Mouse (Mus musculus) limb, embryonic 14.5 days (tissue): ENCODE measurements around the gene Trim71. TPM values are rescaled to one million over a fixed set of nuclear protein-coding genes. Genes with fewer than 3 reads are reported as not detected.

ENCODE experiments used
- ATAC-seq: fragments of 200-750 bp; cut with Nextera tagmentation; 2 replicates; pipeline ENCODE4 v1.8.0; 2017; ENCODE audit warnings: low read depth, moderate number of reproducible peaks, moderate TSS enrichment; ENCODE audit not compliant: low FRiP score
- DNase-seq: peaks from one replicate; pipeline ENCODE4 v3.0.0-alpha.2; 2015; ENCODE audit warnings: low spot score
- H3K27ac ChIP-seq: fragments of 300-500 bp; sonication (generic); replicated peaks from 2 replicates; pipeline ENCODE4 v1.5.1; 2014; ENCODE audit warnings: low read depth, mild to moderate bottlenecking, low read length, moderate library complexity, mixed read lengths
- H3K27me3 ChIP-seq: fragments of 300-500 bp; sonication (generic); 2 replicates; pipeline ENCODE4 v1.6.1; 2014; ENCODE audit warnings: low read length, mixed read lengths; ENCODE audit not compliant: control insufficient read depth, insufficient read depth
- H3K36me3 ChIP-seq: fragments of 300-500 bp; sonication (generic); 2 replicates; pipeline ENCODE4 v1.6.1; 2014; ENCODE audit warnings: mild to moderate bottlenecking, low read length, moderate library complexity, mixed read lengths; ENCODE audit not compliant: control insufficient read depth, insufficient read depth
- H3K4me1 ChIP-seq: fragments of 300-500 bp; sonication (generic); 2 replicates; pipeline ENCODE4 v1.6.1; 2014; ENCODE audit warnings: antibody characterized with exemption, low read length, mixed read lengths; ENCODE audit not compliant: control insufficient read depth, insufficient read depth
- H3K4me2 ChIP-seq: fragments of 300-500 bp; sonication (generic); replicated peaks from 2 replicates; pipeline ENCODE4 v1.6.1; 2014; ENCODE audit warnings: low read depth, mild to moderate bottlenecking, low read length, moderate library complexity; ENCODE audit not compliant: severe bottlenecking
- H3K4me3 ChIP-seq: fragments of 300-500 bp; sonication (generic); replicated peaks from 2 replicates; pipeline ENCODE4 v1.5.1; 2014; ENCODE audit warnings: low read length
- H3K9ac ChIP-seq: fragments of 300-500 bp; sonication (generic); 2 replicates; pipeline ENCODE4 v1.6.1; 2014; ENCODE audit warnings: mild to moderate bottlenecking, low read depth, low read length, moderate library complexity; ENCODE audit not compliant: severe bottlenecking
- H3K9me3 ChIP-seq: fragments of 300-500 bp; sonication (generic); 2 replicates; pipeline ENCODE4 v1.6.1; 2016; ENCODE audit warnings: low read length; ENCODE audit not compliant: control insufficient read depth
- POLR2A ChIP-seq: fragments of 200-500 bp; IDR thresholded peaks from 2 replicates; pipeline ENCODE4 v1.8.0; 2012; ENCODE audit warnings: inconsistent platforms, mild to moderate bottlenecking, moderate library complexity, borderline replicate concordance; ENCODE audit not compliant: insufficient read depth, insufficient read length; ENCODE audit errors: extremely low read depth
- WGBS: fragments of 180-500 bp; shearing (Covaris S2); extraction: QIAGEN DNeasy Blood & Tissue Kit; methylation state at CpG from one replicate; pipeline ENCODE4 v1.1.7; 2014; 5-methylcytosine and 5-hydroxymethylcytosine counted together
- polyA plus RNA-seq, 2 experiments: library from polyadenylated mRNA; depleted of rRNA in 1 of 2; stranded (reverse) in 1 of 2; unstranded in 1 of 2; fragments of >200 nt; fragmentation: Nextera tagmentation in 1 of 2; extraction: Ambion mirVana in 1 of 2; gene quantifications; 2 replicates each; pipeline versions ENCODE4 v1.2.1 to v1.2.3; 2012 to 2014

Gene Trim71
- polyA plus RNA-seq, 2 experiments, result 0.26 to 0.33 TPM

- WGBS, result 47% methylated on average over 10 of the region's 10 CpGs
- Histone ChIP-seq H3K36me3 (no peaks in the 10 kb centered on the region), H3K27me3 (peaks cover 12% of the 10 kb centered on the region; the same call in 1 of the 2 replicates), H3K9ac (no peak overlapping the region), H3K4me3 (no peak overlapping the region), H3K4me2 (no peak overlapping the region), H3K4me1 (peaks cover 13% of the 10 kb centered on the region), H3K9me3 (no peaks in the 10 kb centered on the region), H3K27ac (no peak overlapping the region)
- DNase-seq (no peak), ATAC-seq (no peak)
- TF ChIP-seq POLR2A, result no peak
Observed at GRCm38 (mm10) chr9:114556276-114556855, 7.8 kb downstream of the Trim71 start.

- DNase-seq (no peak), ATAC-seq (no peak)
- peaks cover 7% of the 10 kb centered on the region for H3K4me1 ChIP-seq
- no peaks in the 10 kb centered on the region for H3K27me3 ChIP-seq
- no peak overlapping the region for H3K27ac ChIP-seq
- no peaks in the 10 kb centered on the region for H3K9me3 ChIP-seq
- 72% methylated on average over 5 of the region's 5 CpGs for WGBS
- no peak for TF ChIP-seq POLR2A
- H3K9ac ChIP-seq, result no peak overlapping the region
- no peaks in the 10 kb centered on the region for H3K36me3 ChIP-seq
- H3K4me3 ChIP-seq, result no peak overlapping the region
- no peak overlapping the region for H3K4me2 ChIP-seq
Observed at GRCm38 (mm10) chr9:114554355-114554979, 9.7 kb downstream of the Trim71 start.

- DNase-seq (no peak), ATAC-seq (no peak)
- Histone ChIP-seq H3K4me3 (no peak overlapping the region), H3K36me3 (no peaks in the 10 kb centered on the region), H3K9me3 (no peaks in the 10 kb centered on the region), H3K4me2 (no peak overlapping the region), H3K27me3 (no peaks in the 10 kb centered on the region), H3K9ac (no peak overlapping the region), H3K27ac (no peak overlapping the region), H3K4me1 (peaks cover 7% of the 10 kb centered on the region)
- TF ChIP-seq POLR2A, result no peak
Observed at GRCm38 (mm10) chr9:114553828-114554227, 10.3 kb downstream of the Trim71 start.

- no peak overlapping the region for H3K4me2 ChIP-seq
Observed at GRCm38 (mm10) chr9:114550033-114550432, 14.1 kb downstream of the Trim71 start.

GRCm38 (mm10) chr9:114549117-114549516, 15.1 kb downstream of the Trim71 start:
- Histone ChIP-seq H3K9ac (no peak overlapping the region), H3K4me1 (peaks cover 15% of the 10 kb centered on the region), H3K27me3 (no peaks in the 10 kb centered on the region), H3K9me3 (no peaks in the 10 kb centered on the region), H3K36me3 (no peaks in the 10 kb centered on the region), H3K4me3 (no peak overlapping the region), H3K27ac (no peak overlapping the region), H3K4me2 (no peak overlapping the region)
- TF ChIP-seq POLR2A, result no peak
- no peak for ATAC-seq
- DNase-seq, result no peak
- 35% methylated on average over 5 of the region's 5 CpGs for WGBS

More at GRCm38 (mm10) chr9:114550033-114550432, 14.1 kb downstream of the Trim71 start:
- H3K9ac ChIP-seq, result no peak overlapping the region
- H3K27me3 ChIP-seq, result no peaks in the 10 kb centered on the region
- ATAC-seq, result no peak
- no peak for TF ChIP-seq POLR2A
- no peak overlapping the region for H3K27ac ChIP-seq
- WGBS, result 40% methylated on average over 6 of the region's 6 CpGs
- H3K9me3 ChIP-seq, result no peaks in the 10 kb centered on the region
- H3K4me1 ChIP-seq, result peaks cover 13% of the 10 kb centered on the region
- no peaks in the 10 kb centered on the region for H3K36me3 ChIP-seq
- no peak for DNase-seq
- H3K4me3 ChIP-seq, result no peak overlapping the region
